Mouse (Mus musculus): ENCODE measurements around the gene Ccnd1. TPM values are rescaled to one million over a fixed set of nuclear protein-coding genes. Genes with fewer than 3 reads are reported as not detected.
A peak's percentile ranks its signal among the peaks of the same experiment; 100 is the strongest.

Ccnd1 gene
- polyA plus RNA-seq, 2 experiments, result 110 to 127 TPM

- no peak for DNase-seq (ENCODE audit: low spot score)
- Histone ChIP-seq H3K9me3 (ENCODE audit: control insufficient read depth, low read length) (no peaks in the 10 kb centered on the region), H3K9ac (ENCODE audit: low read depth, low read length, severe bottlenecking) (peak overlapping the region; percentile 43; the same call in 1 of the 2 replicates), H3K4me3 (replicated peaks; ENCODE audit: low read length) (peak overlapping the region; percentile 64), H3K4me1 (ENCODE audit: control insufficient read depth, insufficient read depth, low read length) (peaks cover 21% of the 10 kb centered on the region), H3K36me3 (ENCODE audit: control insufficient read depth, insufficient read depth, low read length) (no peaks in the 10 kb centered on the region), H3K27me3 (ENCODE audit: control insufficient read depth, insufficient read depth, low read length) (no peaks in the 10 kb centered on the region), H3K27ac (replicated peaks; ENCODE audit: low read depth, low read length) (peak overlapping the region; percentile 0; the same call in 1 of the 2 replicates), H3K4me2 (replicated peaks; ENCODE audit: low read depth, low read length, severe bottlenecking) (peak overlapping the region; percentile 76)
- 1% methylated on average over 20 of the region's 20 CpGs for WGBS
- no peak for ATAC-seq (ENCODE audit: low FRiP score, low read depth)
- no peak for TF ChIP-seq POLR2A (IDR thresholded peaks at IDR 0.05; ENCODE audit: borderline replicate concordance, extremely low read depth, insufficient read depth, insufficient read length)
These were observed 3.0 kb upstream of the Ccnd1 start for GRCm38 (mm10) chr7:144942744-144943135.

- Histone ChIP-seq H3K4me1 (ENCODE audit: control insufficient read depth, insufficient read depth, low read length) (peaks cover 22% of the 10 kb centered on the region), H3K9ac (ENCODE audit: low read depth, low read length, severe bottlenecking) (peak overlapping the region; percentile 43), H3K27ac (replicated peaks; ENCODE audit: low read depth, low read length) (peak overlapping the region; percentile 71), H3K4me2 (replicated peaks; ENCODE audit: low read depth, low read length, severe bottlenecking) (peak overlapping the region; percentile 76), H3K4me3 (replicated peaks; ENCODE audit: low read length) (peak overlapping the region; percentile 64), H3K9me3 (ENCODE audit: control insufficient read depth, low read length) (no peaks in the 10 kb centered on the region), H3K27me3 (ENCODE audit: control insufficient read depth, insufficient read depth, low read length) (no peaks in the 10 kb centered on the region), H3K36me3 (ENCODE audit: control insufficient read depth, insufficient read depth, low read length) (peaks cover 2% of the 10 kb centered on the region)
- no peak for ATAC-seq (ENCODE audit: low FRiP score, low read depth)
- DNase-seq (ENCODE audit: low spot score), result peak; percentile 53
- under 1% methylated on average over 35 of the region's 35 CpGs for WGBS
- no peak for TF ChIP-seq POLR2A (IDR thresholded peaks at IDR 0.05; ENCODE audit: borderline replicate concordance, extremely low read depth, insufficient read depth, insufficient read length)
These were observed 2.5 kb upstream of the Ccnd1 start for GRCm38 (mm10) chr7:144942071-144942743.

GRCm38 (mm10) chr7:144941242-144941831, 1.6 kb upstream of the Ccnd1 start:
- Histone ChIP-seq H3K9ac (ENCODE audit: low read depth, low read length, severe bottlenecking) (peak overlapping the region; percentile 57), H3K36me3 (ENCODE audit: control insufficient read depth, insufficient read depth, low read length) (peaks cover 10% of the 10 kb centered on the region), H3K4me1 (ENCODE audit: control insufficient read depth, insufficient read depth, low read length) (peaks cover 24% of the 10 kb centered on the region), H3K27ac (replicated peaks; ENCODE audit: low read depth, low read length) (peak overlapping the region; percentile 93), H3K9me3 (ENCODE audit: control insufficient read depth, low read length) (no peaks in the 10 kb centered on the region), H3K27me3 (ENCODE audit: control insufficient read depth, insufficient read depth, low read length) (no peaks in the 10 kb centered on the region), H3K4me2 (replicated peaks; ENCODE audit: low read depth, low read length, severe bottlenecking) (peak overlapping the region; percentile 76), H3K4me3 (replicated peaks; ENCODE audit: low read length) (peak overlapping the region; percentile 64)
- peak; percentile 84 for ATAC-seq (ENCODE audit: low FRiP score, low read depth)
- TF ChIP-seq POLR2A (IDR thresholded peaks at IDR 0.05; ENCODE audit: borderline replicate concordance, extremely low read depth, insufficient read depth, insufficient read length), result no peak
- peak; percentile 96 for DNase-seq (ENCODE audit: low spot score)
- WGBS, result under 1% methylated on average over 31 of the region's 39 CpGs

- Histone ChIP-seq H3K27me3 (ENCODE audit: control insufficient read depth, insufficient read depth, low read length) (no peaks in the 10 kb centered on the region), H3K4me2 (replicated peaks; ENCODE audit: low read depth, low read length, severe bottlenecking) (peak overlapping the region; percentile 76), H3K9me3 (ENCODE audit: control insufficient read depth, low read length) (no peaks in the 10 kb centered on the region), H3K36me3 (ENCODE audit: control insufficient read depth, insufficient read depth, low read length) (peaks cover 18% of the 10 kb centered on the region), H3K9ac (ENCODE audit: low read depth, low read length, severe bottlenecking) (peak overlapping the region; percentile 86; the same call in 1 of the 2 replicates), H3K27ac (replicated peaks; ENCODE audit: low read depth, low read length) (peak overlapping the region; percentile 93), H3K4me3 (replicated peaks; ENCODE audit: low read length) (peak overlapping the region; percentile 64), H3K4me1 (ENCODE audit: control insufficient read depth, insufficient read depth, low read length) (peaks cover 26% of the 10 kb centered on the region)
- WGBS, result 2% methylated on average over 11 of the region's 11 CpGs
- ATAC-seq (ENCODE audit: low FRiP score, low read depth) (no peak), DNase-seq (ENCODE audit: low spot score) (no peak)
- no peak for TF ChIP-seq POLR2A (IDR thresholded peaks at IDR 0.05; ENCODE audit: borderline replicate concordance, extremely low read depth, insufficient read depth, insufficient read length)
These were observed 860 bp upstream of the Ccnd1 start for GRCm38 (mm10) chr7:144940585-144940984.

GRCm38 (mm10) chr7:144940003-144940571, 362 bp upstream of the Ccnd1 start:
- Histone ChIP-seq H3K4me1 (ENCODE audit: control insufficient read depth, insufficient read depth, low read length) (peaks cover 30% of the 10 kb centered on the region), H3K4me3 (replicated peaks; ENCODE audit: low read length) (peak overlapping the region; percentile 64), H3K9me3 (ENCODE audit: control insufficient read depth, low read length) (no peaks in the 10 kb centered on the region), H3K27ac (replicated peaks; ENCODE audit: low read depth, low read length) (peak overlapping the region; percentile 93), H3K9ac (ENCODE audit: low read depth, low read length, severe bottlenecking) (peak overlapping the region; percentile 86), H3K27me3 (ENCODE audit: control insufficient read depth, insufficient read depth, low read length) (no peaks in the 10 kb centered on the region), H3K36me3 (ENCODE audit: control insufficient read depth, insufficient read depth, low read length) (peaks cover 23% of the 10 kb centered on the region), H3K4me2 (replicated peaks; ENCODE audit: low read depth, low read length, severe bottlenecking) (peak overlapping the region; percentile 76)
- TF ChIP-seq POLR2A (IDR thresholded peaks at IDR 0.05; ENCODE audit: borderline replicate concordance, extremely low read depth, insufficient read depth, insufficient read length), result no peak
- ATAC-seq (ENCODE audit: low FRiP score, low read depth) (peak; percentile 31), DNase-seq (ENCODE audit: low spot score) (no peak)
- WGBS, result 0% methylated on average over 22 of the region's 22 CpGs
